Mouse (Mus musculus) small intestine, adult 10 weeks (tissue): ENCODE measurements around the gene Trmt1l. TPM values are rescaled to one million over a fixed set of nuclear protein-coding genes. Genes with fewer than 3 reads are reported as not detected.

Source experiments
- polyA plus RNA-seq: library from polyadenylated mRNA; stranded (reverse); fragments of 350-450 nt; fragmentation: Illumina TruSeq; extraction: RNeasy Lipid Tissue Mini Kit (QIAGEN cat#74804); gene quantifications from one replicate; pipeline ENCODE4 v1.2.3, GENCODE M21; 2014; ENCODE audit warnings: low replicate concordance

Trmt1l gene
- polyA plus RNA-seq: 70.3 TPM

DNA sequence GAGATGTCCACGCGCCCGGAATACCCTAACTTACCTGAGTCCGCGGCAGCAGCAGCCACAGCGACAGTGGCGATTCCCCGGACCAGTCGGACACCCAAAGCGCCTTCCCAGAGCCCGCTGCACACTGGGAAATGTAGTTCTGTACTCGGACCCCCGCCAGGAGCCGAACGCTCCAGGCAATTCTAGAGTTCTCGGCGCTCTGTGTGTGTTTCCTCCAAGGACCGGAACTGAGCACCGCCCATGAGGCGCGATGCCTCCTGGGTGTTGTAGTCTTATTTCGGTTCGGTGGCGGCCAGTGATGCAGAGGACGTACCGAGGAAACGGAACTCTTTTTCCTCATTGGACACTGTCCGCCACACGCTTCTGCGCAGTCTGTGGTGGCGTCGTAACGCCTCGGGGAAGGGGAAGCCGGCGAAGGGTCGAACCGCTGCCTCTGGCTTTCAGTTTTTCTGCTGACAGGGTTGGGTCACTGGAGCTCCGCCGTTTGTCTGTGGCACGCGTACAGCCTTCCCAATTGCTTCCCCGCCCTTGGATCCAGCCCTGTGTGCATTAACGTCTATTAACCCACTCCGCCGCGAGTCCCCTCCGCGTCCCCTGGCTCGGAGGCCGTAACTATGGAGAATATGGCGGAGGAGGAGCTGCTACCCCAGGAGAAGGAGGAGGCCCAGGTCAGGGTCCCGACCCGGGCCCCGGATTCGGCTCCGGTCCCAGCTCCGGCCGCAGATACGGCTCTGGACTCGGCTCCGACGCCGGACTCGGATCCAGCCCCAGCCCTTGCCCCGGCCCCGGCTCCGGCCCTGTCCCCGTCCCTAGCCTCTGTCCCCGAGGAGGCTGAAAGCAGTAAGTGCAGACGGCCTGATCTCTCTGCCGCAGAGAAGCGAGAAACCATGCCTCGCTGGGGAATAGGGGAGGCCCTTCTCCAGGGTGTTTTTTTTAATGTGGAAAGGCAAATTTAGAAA lies at the start of gene Trmt1l, which contains the start of gene Swt1:
TSS of gene Trmt1l (plus strand) at position 280 of the 959 bp plus-strand sequence.
TSS of gene Swt1 (minus strand) at position 193 of the 959 bp plus-strand sequence.

DNA sequence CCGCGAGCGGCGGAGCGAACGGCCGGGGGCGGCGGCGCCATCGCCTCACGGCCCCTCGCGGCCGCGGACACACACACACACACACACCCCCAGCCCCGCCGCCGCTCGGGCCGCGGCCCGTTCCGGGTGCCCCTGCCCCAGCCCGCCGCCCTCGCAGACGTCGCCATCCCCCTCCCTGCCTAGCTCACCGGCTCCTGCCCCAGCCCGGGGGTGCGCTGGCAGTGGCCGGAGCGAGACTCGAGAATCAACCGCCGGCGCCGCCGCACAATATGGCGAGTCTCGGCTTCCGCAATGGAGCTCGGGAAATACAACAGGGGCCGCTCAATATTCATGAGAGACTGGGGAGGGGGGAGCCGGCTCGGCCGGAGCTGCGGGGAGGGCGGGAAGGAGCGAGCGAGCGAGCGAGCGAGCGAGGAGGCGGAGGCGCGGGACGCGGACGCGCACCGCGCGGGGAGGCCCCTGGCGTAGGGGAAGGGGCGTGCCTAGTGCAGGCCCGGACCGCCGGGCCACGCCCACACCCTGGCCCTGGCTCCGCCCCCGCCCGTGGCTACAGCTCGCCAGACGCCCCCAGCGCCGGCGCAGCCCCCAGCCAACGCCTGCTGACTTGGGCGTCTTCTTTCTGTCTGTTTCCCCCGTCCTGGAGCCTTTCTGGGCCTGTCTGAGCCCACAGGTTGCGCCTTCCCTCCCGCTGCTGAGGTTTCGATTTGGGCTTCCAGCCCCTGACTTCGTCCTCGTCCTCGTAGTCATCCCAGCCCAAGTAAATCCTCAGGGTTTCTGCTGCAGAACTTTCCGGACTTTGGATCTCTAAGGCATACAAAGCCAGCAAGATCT lies 72.4 kb downstream of the Trmt1l start, which contains the start of gene Rnf2:
TSS of gene Rnf2 (minus strand) at position 425 of the 831 bp plus-strand sequence.

Other genes with a start within 250 kb of the Trmt1l start
- gene Gm47985, start 246.0 kb upstream of the Trmt1l start, polyA plus RNA-seq: not detected
- gene Gm8947, start 236.2 kb upstream of the Trmt1l start, polyA plus RNA-seq: not detected
- gene Gm47995, start 230.1 kb upstream of the Trmt1l start, polyA plus RNA-seq: not detected
- gene 3110040M04Rik, start 224.4 kb upstream of the Trmt1l start, polyA plus RNA-seq: not detected
- not detected for gene Gm47996, start 218.4 kb upstream of the Trmt1l start, polyA plus RNA-seq
- 808 TPM for gene Ivns1abp, start 84.1 kb upstream of the Trmt1l start, polyA plus RNA-seq
- gene Swt1, start 87 bp upstream of the Trmt1l start, polyA plus RNA-seq: 91.8 TPM
- 65.1 TPM for gene Rnf2, start 72.4 kb downstream of the Trmt1l start, polyA plus RNA-seq
- 5.6 TPM for gene Fam129a, start 142.6 kb downstream of the Trmt1l start, polyA plus RNA-seq